Comparison of ENCODE assay signal across 9 mouse cellular contexts in the genomic region with DNA sequence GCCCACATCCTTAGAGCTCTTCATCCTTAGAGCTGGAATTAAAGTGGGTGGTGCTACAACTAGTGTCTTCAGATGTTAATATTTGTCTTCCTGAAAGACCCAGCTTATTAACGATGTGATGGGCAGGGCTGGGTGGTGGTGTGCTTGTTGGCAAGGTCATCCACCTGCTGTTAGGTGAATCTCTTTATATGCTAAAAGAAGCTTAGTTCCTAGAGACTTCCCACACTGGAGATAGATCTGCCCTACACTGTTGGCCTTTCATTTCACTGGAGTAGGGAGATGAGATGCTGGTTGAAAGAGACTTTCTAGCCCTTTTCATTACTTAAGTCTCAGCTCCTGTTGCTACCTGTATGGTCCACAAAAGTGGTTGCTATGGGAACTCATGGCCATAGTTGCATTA. TPM values are rescaled to one million over a fixed set of nuclear protein-coding genes. Genes with fewer than 3 reads are reported as not detected.
DNase-seq lines count a peak whose midpoint lies in the region; ATAC-seq and TF ChIP-seq lines count a peak whose summit lies in the region.
"Had no signal": no experiment of that assay in that cellular context is flagged by ENCODE, and none has a peak within 500 bp of the region (broad histone marks: within the 10 kb centered on the region; RNA-seq: fewer than 3 reads in every experiment).

No protein-coding gene starts in this region.

- peak overlapping the region; percentile 79 for H3K4me3 ChIP-seq in heart, embryonic 13.5 days
- peak overlapping the region; percentile 73 for H3K4me3 ChIP-seq in forebrain, postnatal 0 days (ENCODE audit: low read depth, low read length)
- H3K4me3 ChIP-seq in liver, postnatal 0 days (ENCODE audit: low read depth, low read length) = peak overlapping the region; percentile 74

- H3K9ac ChIP-seq in heart, embryonic 13.5 days = peak overlapping the region; percentile 94
- peak overlapping the region; percentile 87 for H3K9ac ChIP-seq in forebrain, postnatal 0 days
- H3K9ac ChIP-seq in liver, postnatal 0 days (replicated peaks) = peak overlapping the region; percentile 87

- TF ChIP-seq CTCF in forebrain, postnatal 0 days (IDR thresholded peaks at IDR 0.05; ENCODE audit: low read depth) = no peak
- TF ChIP-seq CTCF in liver, postnatal 0 days (IDR thresholded peaks at IDR 0.05; ENCODE audit: low read depth) = no peak

- no peak for DNase-seq in heart, postnatal 25 days (ENCODE audit: low spot score)
- peak; percentile 78 for DNase-seq in ES-CJ7 (ENCODE audit: low read depth, low spot score)
- no peak for DNase-seq in forebrain, postnatal 0 days
- no peak for DNase-seq in liver, postnatal 0 days
- DNase-seq in spleen, postnatal 10 days (ENCODE audit: low spot score in 2 of 2) = no peak
- no peak for DNase-seq in left cerebral cortex, postnatal 25 days (ENCODE audit: low spot score in 2 of 2)
- no peak for DNase-seq in left cerebral cortex, adult 9 months (ENCODE audit: low spot score in 2 of 2)
- DNase-seq: cerebellum, adult 8-10 months had no signal

- H3K4me1 ChIP-seq in heart, embryonic 13.5 days = peaks cover 30% of the 10 kb centered on the region
- peaks cover 16% of the 10 kb centered on the region for H3K4me1 ChIP-seq in forebrain, postnatal 0 days (ENCODE audit: insufficient read depth)
- peaks cover 26% of the 10 kb centered on the region for H3K4me1 ChIP-seq in liver, postnatal 0 days (ENCODE audit: insufficient read depth)

- WGBS in heart, embryonic 13.5 days = 7% methylated on average over 1 of the region's 1 CpGs
- WGBS in forebrain, postnatal 0 days = 13% methylated on average over 1 of the region's 1 CpGs
- WGBS in liver, postnatal 0 days (ENCODE audit: insufficient replicate concordance) = 3% methylated on average over 1 of the region's 1 CpGs

- ATAC-seq in heart, embryonic 13.5 days (ENCODE audit: extremely low read depth, insufficient number of reproducible peaks, low FRiP score, low TSS enrichment) = no peak
- ATAC-seq in forebrain, postnatal 0 days = no peak
- ATAC-seq in liver, postnatal 0 days = no peak

- H3K36me3 ChIP-seq in heart, embryonic 13.5 days = peaks cover 33% of the 10 kb centered on the region
- peaks cover 27% of the 10 kb centered on the region for H3K36me3 ChIP-seq in forebrain, postnatal 0 days (ENCODE audit: insufficient read depth)
- peaks cover 28% of the 10 kb centered on the region for H3K36me3 ChIP-seq in liver, postnatal 0 days (replicated peaks; ENCODE audit: insufficient read depth, low read length)

- intact Hi-C loops in heart, postnatal 25 days (cut with DNase I) = loop anchor here (10.0 kb wide), 1 partner anchor 231 kb away; no protein-coding TSS in a partner anchor
- intact Hi-C loops in left cerebral cortex, postnatal 25 days (cut with DNase I) = loop anchor here (5.0 kb wide), 1 partner anchor 234 kb away; no protein-coding TSS in a partner anchor

- TF ChIP-seq EP300 in liver, postnatal 0 days (IDR thresholded peaks at IDR 0.05; ENCODE audit: low read depth) = no peak

- H3K27ac ChIP-seq in heart, embryonic 13.5 days (replicated peaks) = no peak overlapping the region
- no peak overlapping the region for H3K27ac ChIP-seq in forebrain, postnatal 0 days (ENCODE audit: low read depth, low read length)
- 0 out of 2 replicates have a peak overlapping the region, but pooled peaks have one; percentile 90 for H3K27ac ChIP-seq in liver, postnatal 0 days (ENCODE audit: low read depth)

- no peaks in the 10 kb centered on the region for H3K9me3 ChIP-seq in heart, embryonic 13.5 days
- no peaks in the 10 kb centered on the region for H3K9me3 ChIP-seq in forebrain, postnatal 0 days (ENCODE audit: low read length)
- no peaks in the 10 kb centered on the region for H3K9me3 ChIP-seq in liver, postnatal 0 days (ENCODE audit: low read length)

- H3K27me3 ChIP-seq in heart, embryonic 13.5 days (replicated peaks) = no peaks in the 10 kb centered on the region
- H3K27me3 ChIP-seq in forebrain, postnatal 0 days (ENCODE audit: insufficient read depth, low read length) = no peaks in the 10 kb centered on the region
- H3K27me3 ChIP-seq in liver, postnatal 0 days (ENCODE audit: insufficient read depth, low read length) = no peaks in the 10 kb centered on the region

- H3K4me2 ChIP-seq in heart, embryonic 13.5 days = peak overlapping the region; percentile 97
- peak overlapping the region; percentile 88 for H3K4me2 ChIP-seq in forebrain, postnatal 0 days (ENCODE audit: low read depth)
- peak overlapping the region; percentile 91 for H3K4me2 ChIP-seq in liver, postnatal 0 days (ENCODE audit: low read depth, low read length)

RNA-seq across cellular contexts. Expression of a gene that starts 1.3 kb away (rescaled TPM):
- 29.3 and 30.3 TPM in 2 replicates for polyA plus RNA-seq in heart, embryonic 13.5 days (2015; fragmentation: Nextera tagmentation; extraction: Ambion mirVana)
- total RNA-seq in heart, postnatal 25 days (2021) = 10 to 100 TPM; 23.4 to 23.7 TPM
- 49.4 and 53.6 TPM in 2 replicates for total RNA-seq in forebrain, postnatal 0 days (2014; rRNA removed)
- polyA plus RNA-seq in forebrain, postnatal 0 days (2015; fragmentation: Nextera tagmentation; extraction: Ambion mirVana) = 28.9 and 35.0 TPM in 2 replicates
- 14.6 and 16.6 TPM in 2 replicates for polyA plus RNA-seq in liver, postnatal 0 days (2015; fragmentation: Nextera tagmentation; extraction: Ambion mirVana)
- 10 to 100 TPM; 25.8 to 28.4 TPM for total RNA-seq in left cerebral cortex, postnatal 25 days (2021)

RNA-seq across cellular contexts. Expression of a gene that starts 8.8 kb away (rescaled TPM):
- 68.7 and 72.2 TPM in 2 replicates for polyA plus RNA-seq in heart, embryonic 13.5 days (2015; fragmentation: Nextera tagmentation; extraction: Ambion mirVana)
- 10 to 100 TPM; 29.3 to 35.7 TPM for total RNA-seq in heart, postnatal 25 days (2021)
- 40.4 and 58.5 TPM in 2 replicates for total RNA-seq in forebrain, postnatal 0 days (2014; rRNA removed)
- 119 and 135 TPM in 2 replicates for polyA plus RNA-seq in forebrain, postnatal 0 days (2015; fragmentation: Nextera tagmentation; extraction: Ambion mirVana)
- 26.2 and 29.7 TPM in 2 replicates for polyA plus RNA-seq in liver, postnatal 0 days (2015; fragmentation: Nextera tagmentation; extraction: Ambion mirVana)
- 10 to 100 TPM; 47.3 to 52.9 TPM for total RNA-seq in left cerebral cortex, postnatal 25 days (2021)
